Mouse (Mus musculus): ENCODE measurements around the gene Nipsnap1. TPM values are rescaled to one million over a fixed set of nuclear protein-coding genes. Genes with fewer than 3 reads are reported as not detected.

Nipsnap1 gene
- total and polyA plus RNA-seq, 3 experiments, result 53.5 to 97.9 (median 79.3) TPM

- Histone ChIP-seq H3K4me2 (ENCODE audit: insufficient read depth, low read depth, poor library complexity, severe bottlenecking) (no peak overlapping the region), H3K4me1 (ENCODE audit: control insufficient read depth in 1 of 2, insufficient read depth in 2 of 2) (peaks cover 0 to 37% of the 10 kb centered on the region in 2 experiments; a peak in 3 of 4 replicates), H3K4me3 (replicated peaks in 1 of 3; ENCODE audit: low read depth in 2 of 3, low read length in 2 of 3, poor library complexity in 1 of 3) (no peak overlapping the region), H3K27me3 (replicated peaks) (no peaks in the 10 kb centered on the region), H3K79me2 (replicated peaks; ENCODE audit: control insufficient read depth, extremely low read depth, insufficient read depth, poor library complexity, severe bottlenecking) (peaks cover 31% of the 10 kb centered on the region), H3K9ac (ENCODE audit: insufficient read depth, low read depth) (no peak overlapping the region), H3K36me3 (replicated peaks in 1 of 2; ENCODE audit: control insufficient read depth in 1 of 2, insufficient read depth in 1 of 2, low read length in 1 of 2) (peaks cover 0 to 24% of the 10 kb centered on the region in 2 experiments), H3K9me3 (replicated peaks; ENCODE audit: low read length) (no peaks in the 10 kb centered on the region), H3K27ac (ENCODE audit: insufficient read depth, low read depth) (no peak overlapping the region)
- dilution Hi-C loops (cut with MboI; ENCODE audit: extremely low pct_ligation_motif_present, extremely low pct_unique_long_range_greater_than_20kb, low sequenced_read_pairs), result no loop called here
- no peak for DNase-seq (ENCODE audit: extremely low read depth)
- no peak for TF ChIP-seq NELFE (IDR thresholded peaks at IDR 0.05; ENCODE audit: low read depth, low read length)
- TF ChIP-seq UBTF (IDR thresholded peaks at IDR 0.05; ENCODE audit: low read depth, low read length), result no peak
- no peak for TF ChIP-seq BHLHE40 (IDR thresholded peaks at IDR 0.05; ENCODE audit: low read depth, low read length)
- no peak for TF ChIP-seq ZKSCAN1 (IDR thresholded peaks at IDR 0.05; ENCODE audit: borderline replicate concordance, low read depth, low read length)
- in situ Hi-C loops (cut with MboI; ENCODE audit: low pct_ligation_motif_present, low pct_unique_long_range_greater_than_20kb, low sequenced_read_pairs), result loop anchor here (25.0 kb wide), 2 partner anchors 404 to 579 kb away; partner anchors contain the start of genes Hormad2 and Lif
These were observed 32.7 kb upstream of the Nipsnap1 start for GRCm38 (mm10) chr11:4840942-4841526.

GRCm38 (mm10) chr11:4848483-4849248 is 25.1 kb upstream of the Nipsnap1 start:
- Histone ChIP-seq H3K79me2 (replicated peaks; ENCODE audit: control insufficient read depth, extremely low read depth, insufficient read depth, poor library complexity, severe bottlenecking) (peaks cover 26% of the 10 kb centered on the region), H3K4me3 (replicated peaks in 1 of 3; ENCODE audit: low read depth in 2 of 3, low read length in 2 of 3, poor library complexity in 1 of 3) (peak overlapping the region; percentile 75 to 92 (median 86)), H3K27ac (ENCODE audit: insufficient read depth, low read depth) (no peak overlapping the region; the same call in 1 of the 2 replicates), H3K9ac (ENCODE audit: insufficient read depth, low read depth) (peak overlapping the region; percentile 95), H3K4me2 (ENCODE audit: insufficient read depth, low read depth, poor library complexity, severe bottlenecking) (peak overlapping the region; percentile 83), H3K4me1 (ENCODE audit: control insufficient read depth in 1 of 2, insufficient read depth in 2 of 2) (peaks cover 2 to 25% of the 10 kb centered on the region in 2 experiments; a peak in 2 of 4 replicates), H3K9me3 (replicated peaks; ENCODE audit: low read length) (peaks cover 9% of the 10 kb centered on the region), H3K36me3 (replicated peaks in 1 of 2; ENCODE audit: control insufficient read depth in 1 of 2, insufficient read depth in 1 of 2, low read length in 1 of 2) (peaks cover 0 to 14% of the 10 kb centered on the region in 2 experiments), H3K27me3 (replicated peaks) (no peaks in the 10 kb centered on the region)
- in situ Hi-C loops (cut with MboI; ENCODE audit: low pct_ligation_motif_present, low pct_unique_long_range_greater_than_20kb, low sequenced_read_pairs), result loop anchor here (25.0 kb wide), 2 partner anchors 411 to 586 kb away; partner anchors contain the start of genes Hormad2 and Lif
- DNase-seq (ENCODE audit: extremely low read depth), result no peak
- 0 out of 2 replicates have a peak, but pooled peaks have one; percentile 31 for TF ChIP-seq UBTF (IDR thresholded peaks at IDR 0.05; ENCODE audit: low read depth, low read length)
- TF ChIP-seq CHD1 (IDR thresholded peaks at IDR 0.05; ENCODE audit: low read depth, low read length), result no peak
- TF ChIP-seq E2F4 (IDR thresholded peaks at IDR 0.05; ENCODE audit: insufficient replicate concordance, low read depth, low read length), result 0 out of 2 replicates have a peak, but pooled peaks have one; percentile 24
- no peak for TF ChIP-seq MAX (IDR thresholded peaks at IDR 0.05; ENCODE audit: low read length)
- TF ChIP-seq CHD2 (IDR thresholded peaks at IDR 0.05; ENCODE audit: low read length), result no peak
- no peak for TF ChIP-seq EP300 (IDR thresholded peaks at IDR 0.05; ENCODE audit: low read length)
- TF ChIP-seq SIN3A (IDR thresholded peaks at IDR 0.05; ENCODE audit: low read length), result no peak; the same call in 1 of the 2 replicates
- dilution Hi-C loops (cut with MboI; ENCODE audit: extremely low pct_ligation_motif_present, extremely low pct_unique_long_range_greater_than_20kb, low sequenced_read_pairs), result no loop called here

Data from CH12.LX (cell line).